Mouse (Mus musculus) erythroblast, adult 5-6 weeks (primary cell): ENCODE data around the gene Plxnb2. TPM values are rescaled to one million over a fixed set of nuclear protein-coding genes. Genes with fewer than 3 reads are reported as not detected.

Source experiments
- ATAC-seq: replicated peaks from 2 replicates; pipeline ENCODE4 v1.8.0; 2016; ENCODE audit warnings: moderate number of reproducible peaks, mild to moderate bottlenecking, moderate TSS enrichment, inconsistent platforms; ENCODE audit not compliant: poor library complexity, low FRiP score, severe bottlenecking
- total RNA-seq, 2 experiments: library from RNA; stranded (forward) in 1 of 2; stranded (reverse) in 1 of 2; fragments of 150-400 nt in 1 of 2; fragments of 200-764, 138-1000 nt in 1 of 2; gene quantifications; 2 replicates each; pipeline versions ENCODE4 v1.2.3 to v1.2.4; 2015 to 2017; ENCODE audit warnings: low replicate concordance in 2 of 2

The Plxnb2 gene
- total RNA-seq, 2 experiments from 2014 or later: 6.9 to 14.2 TPM

- no peak for ATAC-seq
Measured at GRCm38 (mm10) chr15:89158516-89158915, 22.1 kb downstream of the Plxnb2 start.

GRCm38 (mm10) chr15:89157954-89158353 is 22.6 kb downstream of the Plxnb2 start:
- peak; percentile 39 for ATAC-seq

- no peak for ATAC-seq
Measured at GRCm38 (mm10) chr15:89152312-89152711, 28.3 kb downstream of the Plxnb2 start.

GRCm38 (mm10) chr15:89150041-89150390 is 30.6 kb downstream of the Plxnb2 start:
- ATAC-seq: no peak

GRCm38 (mm10) chr15:89149271-89150040 is 31.1 kb downstream of the Plxnb2 start, which contains the start of gene Mapk11:
Gene Mapk11 (minus strand): TSS chr15:89149628.
- ATAC-seq: no peak

GRCm38 (mm10) chr15:89148496-89149270 is 31.9 kb downstream of the Plxnb2 start:
- no peak for ATAC-seq

GRCm38 (mm10) chr15:89147895-89148294 is 32.7 kb downstream of the Plxnb2 start:
- no peak for ATAC-seq

- ATAC-seq: no peak
Measured at GRCm38 (mm10) chr15:89147456-89147855, 33.1 kb downstream of the Plxnb2 start.

- ATAC-seq: no peak
Measured at GRCm38 (mm10) chr15:89147024-89147423, 33.6 kb downstream of the Plxnb2 start.

- ATAC-seq: peak; percentile 46; the same call in 1 of the 2 replicates
Measured at GRCm38 (mm10) chr15:89146537-89146936, 34.1 kb downstream of the Plxnb2 start.

- no peak for ATAC-seq
Measured at GRCm38 (mm10) chr15:89145813-89146350, 34.7 kb downstream of the Plxnb2 start.

GRCm38 (mm10) chr15:89144965-89145364 is 35.6 kb downstream of the Plxnb2 start:
- no peak for ATAC-seq

GRCm38 (mm10) chr15:89143134-89143533 is 37.5 kb downstream of the Plxnb2 start:
- no peak for ATAC-seq

- ATAC-seq: no peak
Measured at GRCm38 (mm10) chr15:89141905-89142304, 38.7 kb downstream of the Plxnb2 start.

- ATAC-seq: no peak
Measured at GRCm38 (mm10) chr15:89141443-89141842, 39.1 kb downstream of the Plxnb2 start.

- no peak for ATAC-seq
Measured at GRCm38 (mm10) chr15:89140659-89141252, 39.8 kb downstream of the Plxnb2 start, which contains the start of gene Mapk12. Gene Mapk12 (minus strand): TSS chr15:89140703.

- no peak for ATAC-seq
Measured at GRCm38 (mm10) chr15:89140048-89140658, 40.4 kb downstream of the Plxnb2 start.

- ATAC-seq: no peak
Measured at GRCm38 (mm10) chr15:89138531-89138930, 42.1 kb downstream of the Plxnb2 start.

- no peak for ATAC-seq
Measured at GRCm38 (mm10) chr15:89138046-89138405, 42.6 kb downstream of the Plxnb2 start.
